18 mouse cellular contexts compared by ENCODE assay signal in genomic region chr16:9016040-9016761, GRCm38 (mm10).
DNase-seq lines count a peak whose midpoint lies in the region; ATAC-seq and TF ChIP-seq lines count a peak whose summit lies in the region.
"Had no signal": no experiment of that assay in that cellular context is flagged by ENCODE, and none has a peak within 500 bp of the region (broad histone marks: within the 10 kb centered on the region; RNA-seq: fewer than 3 reads in every experiment).

No protein-coding gene starts in this region.

- H3K4me2 ChIP-seq in heart, embryonic 13.5 days, result peak overlapping the region; percentile 60
- H3K4me2 ChIP-seq: embryonic facial prominence, embryonic 13.5 days; forebrain, embryonic 12.5 days; midbrain, embryonic 13.5 days had no signal

- H3K27ac ChIP-seq in heart, embryonic 13.5 days (replicated peaks), result no peak overlapping the region
- no peak overlapping the region for H3K27ac ChIP-seq in testis, adult 2 months (ENCODE audit: control insufficient read depth, insufficient read depth, low read depth, low read length)
- H3K27ac ChIP-seq: embryonic facial prominence, embryonic 13.5 days; forebrain, embryonic 12.5 days; layer of hippocampus, adult 2 months; macrophage; midbrain, embryonic 13.5 days had no signal

- H3K27me3 ChIP-seq in heart, embryonic 13.5 days (replicated peaks), result no peaks in the 10 kb centered on the region; the same call in 1 of the 2 replicates
- H3K27me3 ChIP-seq in testis, adult 2 months (ENCODE audit: control insufficient read depth, insufficient read depth, low read length), result no peaks in the 10 kb centered on the region
- H3K27me3 ChIP-seq: embryonic facial prominence, embryonic 13.5 days had no signal

- 59% methylated on average over 13 of the region's 13 CpGs for WGBS in heart, embryonic 13.5 days

- no peak for DNase-seq in heart, postnatal 4 days
- DNase-seq in testis, postnatal 14 days (ENCODE audit: low spot score), result no peak
- peak; percentile 81 for DNase-seq in R1 (ENCODE audit: low read depth, low spot score)
- no peak for DNase-seq in B cell, adult 2 months
- DNase-seq in spleen, postnatal 4 days (ENCODE audit: low spot score in 2 of 2), result no peak
- DNase-seq: cerebellum, postnatal 36 days; heart, postnatal 14 days; liver; right cerebral cortex, postnatal 14 days; thymus, adult 18-20 months had no signal

- TF ChIP-seq CTCF in testis, adult 2 months (IDR thresholded peaks at IDR 0.05; ENCODE audit: control insufficient read depth, insufficient read depth, insufficient replicate concordance, low read depth, low read length), result no peak

- 0 out of 2 replicates have a peak, but pooled peaks cover 5% of the 10 kb centered on the region for H3K4me1 ChIP-seq in heart, embryonic 13.5 days
- H3K4me1 ChIP-seq in testis, adult 2 months (ENCODE audit: control insufficient read depth, insufficient read depth, low read length), result peaks cover 3% of the 10 kb centered on the region; the same call in 1 of the 2 replicates
- H3K4me1 ChIP-seq: embryonic facial prominence, embryonic 13.5 days; forebrain, embryonic 12.5 days; midbrain, embryonic 13.5 days had no signal

- no peaks in the 10 kb centered on the region for H3K9me3 ChIP-seq in heart, embryonic 13.5 days
- H3K9me3 ChIP-seq: embryonic facial prominence, embryonic 13.5 days; forebrain, embryonic 12.5 days; midbrain, embryonic 13.5 days had no signal

- H3K9ac ChIP-seq in heart, embryonic 13.5 days, result no peak overlapping the region
- H3K9ac ChIP-seq: embryonic facial prominence, embryonic 13.5 days; forebrain, embryonic 12.5 days; midbrain, embryonic 13.5 days had no signal

- no peaks in the 10 kb centered on the region for H3K36me3 ChIP-seq in heart, embryonic 13.5 days
- H3K36me3 ChIP-seq in testis, adult 2 months (ENCODE audit: control insufficient read depth, insufficient read depth, low read length), result no peaks in the 10 kb centered on the region
- H3K36me3 ChIP-seq: embryonic facial prominence, embryonic 13.5 days; forebrain, embryonic 12.5 days; midbrain, embryonic 13.5 days had no signal

- TF ChIP-seq POLR2A in testis, adult 2 months (IDR thresholded peaks at IDR 0.05; ENCODE audit: control insufficient read depth, low read depth, low read length), result no peak

- no peak for ATAC-seq in heart, embryonic 13.5 days (ENCODE audit: extremely low read depth, insufficient number of reproducible peaks, low FRiP score, low TSS enrichment)
- ATAC-seq: inflammation-experienced regulatory T-cells, adult 6 months; midbrain, embryonic 13.5 days had no signal

- peak overlapping the region; percentile 24 for H3K4me3 ChIP-seq in heart, embryonic 13.5 days
- H3K4me3 ChIP-seq in testis, adult 2 months (ENCODE audit: control insufficient read depth, low read depth, low read length), result peak overlapping the region; percentile 11; the same call in 1 of the 2 replicates
- H3K4me3 ChIP-seq: embryonic facial prominence, embryonic 13.5 days; forebrain, embryonic 12.5 days; layer of hippocampus, adult 2 months; midbrain, embryonic 13.5 days had no signal
